Mouse (Mus musculus) layer of hippocampus, postnatal 25 days (tissue): ENCODE measurements around the gene Ak8. TPM values are rescaled to one million over a fixed set of nuclear protein-coding genes. Genes with fewer than 3 reads are reported as not detected.

Source experiments
- DNase-seq, 2 experiments: peaks; one replicate each; pipeline ENCODE4 v3.0.0; 2022; ENCODE audit warnings: mixed read lengths in 2 of 2, low spot score in 1 of 2; ENCODE audit errors: extremely low spot score in 1 of 2
- total RNA-seq, 2 experiments: library from RNA; stranded (reverse); gene quantifications; 2 replicates each; pipeline ENCODE4 v1.2.3; 2021

Gene Ak8
- total RNA-seq: 1 to 10 TPM; 1.1 TPM

- peak; percentile 81 to 83 for DNase-seq
These were observed at the start of gene Ak8, which contains the start of gene Spaca9 for GRCm38 (mm10) chr2:28699361-28700335. Ak8 (plus strand) TSS chr2:28700164. Spaca9 (minus strand) TSS chr2:28699727.

- no peak for DNase-seq
These were observed 49.4 kb upstream of the Ak8 start for GRCm38 (mm10) chr2:28650526-28650925.

GRCm38 (mm10) chr2:28653351-28653750, 46.6 kb upstream of the Ak8 start:
- no peak for DNase-seq

GRCm38 (mm10) chr2:28654295-28654694, 45.7 kb upstream of the Ak8 start:
- no peak for DNase-seq

GRCm38 (mm10) chr2:28656216-28656615, 43.7 kb upstream of the Ak8 start:
- no peak for DNase-seq

GRCm38 (mm10) chr2:28662891-28663290, 37.1 kb upstream of the Ak8 start:
- DNase-seq: no peak

- no peak for DNase-seq
These were observed 34.1 kb upstream of the Ak8 start for GRCm38 (mm10) chr2:28665818-28666217.

- DNase-seq: no peak
These were observed 28.5 kb upstream of the Ak8 start for GRCm38 (mm10) chr2:28671438-28671837.

- DNase-seq: no peak
These were observed 24.0 kb upstream of the Ak8 start for GRCm38 (mm10) chr2:28676005-28676404.

- peak in 1 of 2 experiments; percentile 59 for DNase-seq
These were observed 19.3 kb upstream of the Ak8 start for GRCm38 (mm10) chr2:28680710-28681109.

- DNase-seq: peak in 1 of 2 experiments; percentile 18
These were observed 18.2 kb upstream of the Ak8 start for GRCm38 (mm10) chr2:28681718-28682117.

GRCm38 (mm10) chr2:28685895-28686294, 14.1 kb upstream of the Ak8 start:
- no peak for DNase-seq

GRCm38 (mm10) chr2:28688431-28688830, 11.5 kb upstream of the Ak8 start:
- peak in 1 of 2 experiments; percentile 20 for DNase-seq

- no peak for DNase-seq
These were observed 7.3 kb upstream of the Ak8 start for GRCm38 (mm10) chr2:28692692-28693091.

GRCm38 (mm10) chr2:28698566-28698965, 1.4 kb upstream of the Ak8 start:
- no peak for DNase-seq

- no peak for DNase-seq
These were observed 1.8 kb downstream of the Ak8 start for GRCm38 (mm10) chr2:28701646-28702262.

- DNase-seq: no peak
These were observed 6.2 kb downstream of the Ak8 start for GRCm38 (mm10) chr2:28706106-28706636.

- no peak for DNase-seq
These were observed 6.8 kb downstream of the Ak8 start for GRCm38 (mm10) chr2:28706787-28707186.

GRCm38 (mm10) chr2:28713036-28713435, 13.1 kb downstream of the Ak8 start:
- DNase-seq: no peak

- no peak for DNase-seq
These were observed 22.5 kb downstream of the Ak8 start for GRCm38 (mm10) chr2:28722419-28722818.

GRCm38 (mm10) chr2:28723912-28724311, 23.9 kb downstream of the Ak8 start:
- no peak for DNase-seq
